Mouse (Mus musculus): ENCODE measurements around the gene Gm11992.

The Gm11992 gene

DNA sequence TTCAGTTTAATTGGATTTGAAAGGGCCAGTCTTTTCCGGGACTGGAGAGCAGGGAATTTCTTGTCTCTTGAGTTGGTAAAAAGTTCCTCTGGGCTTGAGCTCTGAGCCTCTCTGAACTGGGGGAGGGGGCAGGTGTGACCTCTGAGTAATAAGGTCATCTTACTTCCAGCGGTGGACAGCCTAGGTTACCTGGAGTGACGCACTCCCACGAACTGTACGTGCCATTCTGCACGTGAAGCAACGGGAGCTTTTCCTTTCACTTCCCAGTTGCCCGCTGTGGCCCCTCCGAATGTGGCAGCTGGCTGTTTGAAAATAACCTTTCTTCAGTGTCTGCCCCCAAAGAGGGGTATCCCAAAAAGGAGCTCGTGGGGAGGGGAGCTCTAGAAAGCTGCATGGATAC, 67.7 kb downstream of the Gm11992 start:
- no peak for DNase-seq (ENCODE audit: low spot score)

DNA sequence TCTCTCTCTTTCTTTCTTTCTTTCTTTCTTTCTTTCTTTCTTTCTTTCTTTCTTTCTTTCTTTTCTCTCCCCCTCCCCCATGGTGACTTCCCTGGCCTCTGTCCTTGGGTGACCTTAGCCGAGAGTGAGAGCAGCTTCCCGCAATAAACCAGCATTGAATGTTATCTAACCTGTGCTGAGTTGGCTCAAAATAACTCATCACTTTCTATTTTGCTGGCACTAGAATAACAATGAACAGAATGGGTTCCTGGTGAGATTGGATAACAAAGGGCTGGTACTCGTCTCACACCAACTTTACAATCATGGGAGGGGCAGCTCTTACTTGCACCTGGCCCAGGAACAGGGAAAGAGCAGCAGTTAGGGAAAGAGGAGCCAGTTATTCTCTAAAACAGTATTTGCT, 68.5 kb downstream of the Gm11992 start:
- no peak for DNase-seq (ENCODE audit: low spot score)

DNA sequence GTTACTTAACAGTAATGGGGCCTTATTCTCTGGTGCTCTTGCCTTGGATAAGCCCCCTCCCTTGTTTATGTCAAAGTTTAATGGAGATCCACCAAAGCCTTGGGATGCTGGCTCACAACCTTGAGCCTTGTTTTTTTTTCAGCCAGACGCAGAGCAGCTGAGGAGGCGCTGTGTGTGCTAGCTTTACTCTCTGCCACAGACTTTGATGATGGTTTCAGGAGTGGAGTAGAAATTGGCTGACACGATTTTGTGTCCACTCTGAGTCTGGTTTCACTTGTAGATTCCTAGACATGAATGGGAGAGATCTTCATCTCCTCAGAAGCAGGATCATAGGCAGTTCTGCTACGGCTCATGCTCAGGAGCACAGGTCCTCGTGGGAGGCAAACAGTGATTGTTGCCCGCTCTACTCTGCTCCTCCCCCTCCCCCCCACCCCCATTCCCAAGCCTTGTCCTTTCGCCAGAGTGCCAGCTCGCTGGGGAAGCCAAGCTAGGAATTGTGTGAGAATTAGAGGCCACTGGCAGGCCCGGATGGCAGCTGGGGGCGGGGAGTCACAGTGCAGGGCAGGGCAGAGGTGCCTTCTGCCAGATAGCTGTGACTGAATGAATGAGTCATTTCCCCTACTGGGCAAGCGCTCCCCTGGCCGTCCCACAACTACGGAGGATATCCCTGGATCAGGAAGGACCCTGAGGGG, 69.1 kb downstream of the Gm11992 start:
- peak; percentile 42 for DNase-seq (ENCODE audit: low spot score)

DNA sequence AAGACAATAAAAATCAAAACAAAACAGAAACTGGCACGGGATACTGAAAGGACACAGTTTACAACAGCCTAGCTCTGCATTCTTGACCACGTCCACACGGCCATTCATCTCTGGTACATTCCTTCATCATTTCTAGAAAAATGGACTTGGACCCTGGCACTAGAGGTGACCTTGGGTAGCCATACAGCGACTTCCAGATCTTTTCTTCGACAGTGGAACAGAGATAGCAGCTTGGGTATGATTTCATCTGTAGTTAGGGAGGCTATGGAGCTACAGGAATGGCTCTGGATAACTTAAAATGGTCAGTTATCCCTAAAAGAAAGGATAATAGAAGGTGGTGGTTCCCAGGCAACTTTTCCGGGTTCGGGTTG, 69.6 kb downstream of the Gm11992 start, which contains the start of gene Upp1:
Gene Upp1, plus strand, starts transcription at position 54 of the 371 bp plus-strand sequence.
- no peak for DNase-seq (ENCODE audit: low spot score)

DNA sequence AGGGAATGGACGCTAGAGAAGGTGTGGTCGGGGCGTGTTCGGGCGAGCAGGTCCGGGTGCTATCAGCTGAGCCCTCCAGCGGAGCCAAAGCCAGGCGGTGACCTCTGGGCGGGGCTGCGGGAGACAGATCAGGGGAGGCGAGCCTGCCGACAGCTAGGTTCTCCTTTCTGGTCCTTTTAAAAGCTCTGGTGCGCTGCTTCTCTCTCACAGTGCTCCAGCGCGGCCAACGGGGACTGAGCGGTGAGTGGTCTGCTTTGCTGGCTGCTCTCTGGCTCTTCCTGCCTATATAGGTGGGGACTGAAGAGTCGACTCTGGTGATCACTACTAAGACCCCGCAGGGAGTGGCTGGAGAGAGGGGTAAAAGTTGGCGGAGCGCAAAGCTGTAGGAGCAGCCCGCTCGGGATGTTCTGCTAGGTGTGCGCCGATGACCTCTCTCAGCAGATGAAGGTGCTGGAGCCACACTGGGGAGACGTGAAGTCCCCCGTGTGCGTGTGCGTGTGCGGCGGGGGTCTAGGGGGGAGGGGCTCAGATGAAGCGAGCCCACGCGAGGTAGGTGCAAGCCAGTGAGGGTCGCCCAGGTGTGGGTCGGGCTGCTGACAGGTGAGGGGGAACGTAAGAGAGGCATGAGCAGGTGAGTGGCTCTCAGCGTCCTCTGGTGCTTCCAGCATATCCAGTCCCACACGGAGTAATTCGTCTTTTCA, 70.2 kb downstream of the Gm11992 start:
- peak; percentile 64 for DNase-seq (ENCODE audit: low spot score)
